Mouse (Mus musculus): ENCODE measurements at regions not wholly inside any gene's neighbourhood (a gene's known extent, or its start where the extent isn't known, plus 50 kb on each side); places are given as distances from the start of the nearest gene placed in this dataset.
A peak's percentile ranks its signal among the peaks of the same experiment; 100 is the strongest.

DNA sequence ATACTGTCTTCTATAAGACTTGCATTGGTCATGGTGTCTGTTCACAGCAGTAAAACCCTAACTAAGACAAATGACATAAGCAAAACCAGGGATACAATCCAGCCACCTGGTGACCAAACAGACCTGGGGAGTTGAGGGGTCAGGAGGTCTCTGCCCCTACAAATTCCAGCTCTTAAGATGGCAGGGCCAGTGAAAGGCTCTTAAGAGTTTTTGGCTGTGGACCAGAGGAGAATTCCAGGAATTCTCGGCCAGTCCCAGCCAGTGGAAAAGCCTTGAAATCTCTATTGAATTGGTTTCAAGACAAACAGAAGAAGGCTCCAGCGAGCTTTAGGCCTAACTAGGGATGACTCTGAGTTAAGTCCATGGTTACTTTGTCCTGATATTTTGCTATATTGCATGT, 119.5 kb upstream of the Fn1 start:
- DNase-seq (ENCODE audit: low read depth in 1 of 2, low spot score in 2 of 2) = no peak

DNA sequence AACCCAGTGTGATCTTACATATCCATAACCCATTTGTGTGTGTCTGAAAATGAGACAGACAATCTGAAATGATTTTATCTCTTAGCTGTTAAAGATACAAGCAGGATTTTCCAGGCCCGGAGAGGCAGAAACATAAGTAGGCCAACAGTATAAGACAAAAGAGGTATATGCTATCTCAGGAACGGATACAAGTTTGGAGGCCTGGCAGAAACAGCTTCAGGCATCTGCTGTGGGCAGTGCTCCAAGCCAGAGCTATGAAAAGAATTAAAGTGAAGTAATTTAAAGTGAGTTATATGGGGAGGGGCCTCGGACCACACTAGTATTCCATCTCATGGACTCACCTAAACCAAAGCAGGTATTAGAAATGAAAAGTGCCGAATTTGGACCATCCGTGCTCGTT, 118.8 kb upstream of the Fn1 start:
- DNase-seq (ENCODE audit: low read depth in 1 of 2, low spot score in 2 of 2) = no peak

DNA sequence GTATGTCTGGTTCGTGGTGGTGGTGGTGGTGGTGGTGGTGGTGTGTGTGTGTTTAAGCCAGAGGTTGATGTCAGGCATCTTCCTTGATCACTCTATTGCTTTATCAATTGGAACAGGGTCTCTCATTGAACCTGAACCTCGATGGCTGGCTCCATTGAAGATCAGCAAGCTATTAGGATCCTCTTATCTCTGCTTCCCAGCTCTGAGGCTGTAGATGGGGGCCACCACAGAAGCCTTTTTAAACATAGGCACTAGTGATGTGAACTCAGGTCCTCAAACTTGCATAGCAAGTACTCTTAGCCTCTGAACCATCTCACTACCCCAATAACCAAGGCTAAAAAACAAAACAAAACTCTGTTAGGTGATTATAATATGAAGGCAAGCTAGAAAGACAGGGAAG, 116.6 kb upstream of the Fn1 start:
- no peak for DNase-seq (ENCODE audit: low read depth in 1 of 2, low spot score in 2 of 2)

DNA sequence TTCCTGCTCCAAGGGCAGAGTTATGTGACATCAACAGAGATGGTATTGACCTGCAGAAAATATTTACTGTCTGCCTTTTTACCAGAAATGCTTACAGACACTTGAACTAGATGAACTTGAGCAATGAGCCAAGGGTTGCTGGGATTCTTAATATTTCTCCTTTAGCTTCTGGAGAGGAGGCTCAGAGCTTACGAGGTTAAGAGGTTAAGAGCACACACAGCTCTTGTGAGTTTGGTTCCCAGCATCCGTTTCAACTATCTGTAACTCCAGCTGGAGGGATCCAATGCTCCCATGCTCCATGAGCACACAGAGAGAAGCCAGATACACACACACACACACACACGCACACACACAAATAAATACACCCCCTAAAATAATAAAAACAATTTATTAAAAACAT, 114.7 kb upstream of the Fn1 start:
- DNase-seq (ENCODE audit: low read depth in 1 of 2, low spot score in 2 of 2) = no peak

DNA sequence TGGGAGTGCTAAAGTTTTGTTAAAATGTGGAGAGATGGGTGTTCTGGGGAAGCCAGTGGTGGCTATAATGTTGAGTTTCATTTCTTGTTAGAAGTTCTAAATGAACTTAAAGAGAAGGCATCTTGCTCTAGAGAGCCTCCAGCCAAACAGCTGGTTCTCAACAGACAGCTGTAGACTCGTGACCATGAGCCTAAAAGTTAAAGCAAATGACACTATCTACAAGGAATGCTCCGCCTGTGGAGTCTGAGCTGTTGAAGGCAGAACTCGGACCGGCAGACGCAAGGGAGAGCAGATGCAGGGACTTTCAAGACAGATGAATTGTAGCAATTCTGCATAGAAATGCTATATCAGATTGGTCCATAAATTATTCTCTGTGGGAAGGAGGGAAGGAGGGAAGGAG, 114.1 kb upstream of the Fn1 start:
- DNase-seq (ENCODE audit: low read depth in 1 of 2, low spot score in 2 of 2) = no peak

DNA sequence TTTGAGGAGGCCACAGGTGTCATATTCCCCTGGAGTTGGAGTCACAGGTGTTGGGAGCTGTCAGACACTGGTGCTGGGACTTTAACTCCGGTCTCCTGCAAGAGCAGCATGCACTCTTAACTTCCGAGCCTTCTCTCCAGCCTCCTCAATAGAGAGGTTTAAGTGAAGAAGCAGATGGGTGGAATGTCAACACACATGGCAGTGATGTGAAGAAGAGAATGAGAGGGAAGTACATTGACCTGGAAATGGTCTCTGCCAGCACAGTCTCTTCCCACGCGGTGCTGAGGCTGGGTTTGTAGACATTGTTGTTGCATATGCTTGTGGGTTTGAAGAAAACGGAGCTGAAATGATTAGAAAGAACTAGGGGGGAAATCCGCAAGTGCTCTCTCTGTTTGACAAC, 112.0 kb upstream of the Fn1 start:
- DNase-seq (ENCODE audit: low read depth in 1 of 2, low spot score in 2 of 2) = no peak

DNA sequence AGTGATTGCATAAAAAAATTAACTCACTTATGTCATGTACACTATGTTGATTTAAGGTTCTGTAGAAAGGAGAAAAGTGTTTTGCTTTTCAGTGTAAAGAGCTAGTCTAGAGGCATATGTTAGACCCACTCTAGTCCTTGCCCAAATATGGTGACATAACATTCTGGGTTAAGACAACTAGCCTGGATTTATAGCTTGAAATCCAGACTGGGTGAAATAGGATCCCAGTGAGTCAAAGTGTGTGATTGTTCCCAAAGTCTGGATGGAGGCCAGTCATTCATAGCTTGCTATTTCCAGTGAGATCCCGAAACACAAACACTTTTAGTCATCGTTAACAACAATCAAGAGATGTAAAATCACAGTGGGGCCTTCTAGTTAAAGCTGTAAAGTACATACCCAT, 110.5 kb upstream of the Fn1 start:
- DNase-seq (ENCODE audit: low read depth in 1 of 2, low spot score in 2 of 2) = no peak

DNA sequence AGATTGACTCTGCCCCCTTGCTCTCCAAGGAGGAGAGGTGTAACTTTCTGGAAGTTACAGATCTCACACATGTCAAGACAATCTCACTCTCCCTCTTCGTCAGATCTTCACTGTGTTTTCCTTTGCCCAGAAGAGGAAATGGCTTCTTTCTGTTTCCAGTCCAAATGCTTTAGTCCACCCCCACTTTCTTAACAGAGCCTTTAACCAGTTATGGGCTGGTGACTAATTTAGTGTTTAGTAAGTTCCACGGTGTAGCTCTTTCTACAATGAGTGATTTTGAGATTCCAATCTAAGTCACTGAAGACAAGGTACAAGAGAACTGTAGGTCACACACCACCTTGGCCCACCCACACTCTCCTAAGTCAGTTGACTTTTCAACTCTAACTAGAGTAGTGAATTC, 107.3 kb upstream of the Fn1 start:
- no peak for DNase-seq (ENCODE audit: low read depth in 1 of 2, low spot score in 2 of 2)

DNA sequence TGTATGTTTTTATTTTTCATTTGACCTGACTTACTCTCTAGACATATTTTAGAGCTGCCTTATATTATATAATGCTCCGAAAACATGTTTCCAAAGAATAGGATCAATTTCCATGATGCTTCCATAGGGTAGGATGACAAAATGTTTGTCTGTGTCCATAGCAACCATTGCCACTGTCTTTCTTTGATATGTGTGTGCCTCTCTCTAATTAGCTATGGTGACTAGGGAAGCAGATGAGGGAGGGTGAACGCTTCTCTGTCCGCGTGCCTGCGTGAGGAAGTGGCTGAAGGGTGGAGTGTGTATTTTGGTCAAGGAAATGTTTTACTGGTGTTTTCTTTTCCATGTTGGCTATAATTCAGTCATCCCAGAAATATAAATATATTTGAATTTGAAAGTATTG, 104.2 kb upstream of the Fn1 start:
- no peak for DNase-seq (ENCODE audit: low read depth in 1 of 2, low spot score in 2 of 2)

DNA sequence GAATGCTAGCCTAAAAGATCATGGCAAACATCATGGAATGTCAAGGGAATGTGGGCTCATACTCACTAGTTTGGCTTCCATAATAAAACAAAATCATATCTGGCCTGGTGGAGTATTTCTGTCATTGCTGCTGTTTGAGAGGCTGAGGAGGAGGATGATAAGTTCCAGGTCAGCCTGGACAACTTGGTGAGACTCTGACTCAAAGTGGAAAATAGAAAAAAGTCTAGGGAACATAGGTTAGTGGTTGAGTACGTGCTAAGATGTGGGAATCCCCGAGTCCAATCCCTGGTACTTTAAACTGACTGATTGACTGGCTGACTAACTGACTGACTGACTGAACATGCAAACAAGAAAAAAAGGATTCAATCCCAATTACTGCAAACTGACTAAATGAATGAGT, 103.2 kb upstream of the Fn1 start:
- no peak for DNase-seq (ENCODE audit: low read depth in 1 of 2, low spot score in 2 of 2)

DNA sequence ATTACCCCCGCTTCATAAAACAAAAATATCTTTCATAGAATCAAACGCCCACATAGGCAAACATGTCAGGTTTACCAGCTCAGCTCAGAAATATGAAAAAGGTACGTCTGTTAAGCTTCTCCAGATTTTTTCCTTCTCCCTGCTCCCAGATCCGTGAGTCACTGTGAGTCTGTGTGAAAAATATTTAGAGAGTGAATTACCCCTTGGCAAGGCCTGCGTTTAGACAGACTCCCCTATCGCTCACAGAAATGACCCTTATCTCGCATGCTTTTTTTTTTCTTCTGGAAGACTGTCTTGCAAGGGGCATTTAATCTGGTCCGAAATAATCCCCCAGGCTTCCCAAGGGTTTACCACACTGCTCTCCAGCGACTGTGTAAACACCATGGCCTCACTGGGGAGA, 102.4 kb upstream of the Fn1 start:
- no peak for DNase-seq (ENCODE audit: low read depth in 1 of 2, low spot score in 2 of 2)

DNA sequence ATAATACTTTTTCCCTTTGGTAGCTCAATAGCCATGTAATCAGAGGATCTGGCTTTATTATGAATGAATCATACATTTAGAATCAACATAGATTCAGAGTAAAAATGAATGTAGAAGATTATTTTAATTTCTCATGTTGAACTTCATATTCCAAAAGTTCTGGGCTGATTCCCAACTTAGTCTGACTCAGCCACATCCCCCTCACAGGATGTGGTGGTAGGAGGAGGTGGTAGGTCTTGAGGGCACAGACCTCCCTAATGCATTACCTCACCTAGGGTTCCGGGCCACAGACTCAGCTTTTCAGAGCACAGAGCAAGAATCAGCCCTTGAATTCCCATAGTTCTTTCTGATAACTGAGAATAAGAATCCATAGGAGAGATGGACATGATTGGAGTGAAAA, 99.4 kb upstream of the Fn1 start:
- DNase-seq (ENCODE audit: low read depth in 1 of 2, low spot score in 2 of 2) = no peak

DNA sequence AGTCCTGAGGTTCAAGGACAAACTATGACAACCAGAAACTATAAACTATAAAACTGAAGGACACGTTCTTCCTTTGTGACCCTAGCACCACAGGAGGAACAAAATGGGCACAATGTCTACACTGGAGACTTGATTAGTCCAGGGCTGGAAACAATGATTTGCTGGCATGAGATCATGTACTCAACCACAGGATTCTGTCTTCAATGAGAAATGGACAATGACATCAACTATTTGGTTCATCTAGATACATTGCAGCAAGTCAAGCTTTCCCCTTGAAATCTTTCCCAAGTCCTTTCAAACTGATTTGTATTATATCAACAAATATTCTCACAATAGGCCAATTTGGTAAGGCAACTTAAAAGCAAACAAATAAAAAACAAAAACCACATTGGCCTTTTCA, 98.6 kb upstream of the Fn1 start:
- no peak for DNase-seq (ENCODE audit: low read depth in 1 of 2, low spot score in 2 of 2)

DNA sequence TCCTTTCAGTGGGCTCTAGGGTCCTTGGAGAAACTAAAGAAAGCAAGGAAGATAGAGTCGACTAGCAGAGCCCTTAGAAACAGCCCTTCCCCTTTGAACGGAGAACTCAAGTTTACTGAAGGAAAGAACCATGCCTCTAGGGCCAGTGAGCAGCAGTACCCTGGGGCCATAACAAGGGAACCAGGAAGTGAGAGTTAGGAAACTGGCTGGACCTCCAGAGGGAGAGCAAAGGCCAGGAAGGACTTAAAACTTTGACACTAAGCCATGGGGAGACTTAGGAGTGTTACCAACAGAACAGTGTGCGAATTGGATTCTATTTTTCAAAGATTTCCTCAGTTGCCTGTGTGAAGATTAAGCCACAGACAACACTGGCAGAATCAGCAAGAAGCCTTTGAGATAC, 82.6 kb upstream of the Fn1 start:
- no peak for DNase-seq (ENCODE audit: low read depth in 1 of 2, low spot score in 2 of 2)

DNA sequence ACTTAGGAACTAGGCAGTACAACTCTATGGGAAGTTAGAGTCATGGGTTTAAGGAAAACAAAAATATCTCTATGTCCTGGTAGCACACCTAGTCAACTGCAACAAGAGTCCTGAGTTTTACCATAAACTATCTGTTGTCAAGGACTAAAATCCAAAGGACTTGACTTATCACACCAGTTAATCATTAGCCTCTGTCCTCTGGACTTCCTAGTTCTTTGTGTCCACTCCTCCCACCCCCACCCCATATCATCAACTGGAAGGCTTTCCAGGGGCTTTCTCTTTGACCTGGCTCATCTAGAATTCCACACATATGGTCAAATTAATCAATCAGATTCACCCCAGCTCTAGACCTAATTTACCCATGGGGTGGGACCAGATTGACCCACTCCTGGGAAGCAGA, 78.6 kb upstream of the Fn1 start:
- no peak for DNase-seq (ENCODE audit: low read depth in 1 of 2, low spot score in 2 of 2)

DNA sequence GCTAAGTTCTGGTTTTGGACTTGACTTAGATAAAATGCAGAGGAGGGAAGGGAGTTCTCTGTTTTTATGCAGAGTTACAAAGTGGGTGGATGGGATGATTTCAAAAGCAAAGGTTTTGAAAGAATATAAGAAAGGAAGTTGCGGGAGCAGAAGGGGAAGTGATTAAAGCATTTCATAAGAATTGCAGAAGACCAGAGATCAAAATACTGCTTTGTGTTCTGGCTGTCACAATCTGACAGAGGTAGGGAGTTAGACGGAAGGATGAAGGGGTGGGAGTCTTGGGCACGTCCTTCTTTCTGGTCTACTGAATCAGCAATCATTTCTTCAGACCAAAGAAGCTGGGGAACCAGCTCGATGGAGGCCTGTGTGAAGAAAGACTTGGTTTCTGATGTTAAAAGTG, 78.0 kb upstream of the Fn1 start:
- DNase-seq (ENCODE audit: low read depth in 1 of 2, low spot score in 2 of 2) = peak in 1 of 2 experiments; percentile 55

DNA sequence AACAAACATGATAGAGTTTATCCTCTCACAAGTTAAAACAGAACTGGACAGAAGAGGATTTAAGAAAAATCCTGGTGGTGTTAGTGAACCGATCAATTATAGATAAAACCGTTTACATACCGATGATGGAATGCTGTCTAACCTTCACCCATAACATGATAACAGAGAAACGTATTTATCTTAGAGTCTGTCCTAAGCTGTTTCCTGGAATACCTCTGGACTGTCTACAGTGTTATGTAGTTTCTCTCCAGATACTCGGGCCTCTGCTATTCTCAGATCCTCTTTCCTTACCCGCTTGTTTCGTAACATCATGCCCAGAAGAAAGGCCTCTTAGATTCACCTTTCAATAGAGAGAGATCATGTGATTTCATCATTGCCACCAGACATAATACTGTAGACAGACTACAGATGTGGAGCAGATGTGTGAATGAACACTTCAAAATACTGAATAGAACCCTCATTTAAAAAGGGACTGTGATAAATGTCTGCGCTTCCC, 75.9 kb upstream of the Fn1 start:
- DNase-seq (ENCODE audit: low read depth in 1 of 2, low spot score in 2 of 2) = no peak

DNA sequence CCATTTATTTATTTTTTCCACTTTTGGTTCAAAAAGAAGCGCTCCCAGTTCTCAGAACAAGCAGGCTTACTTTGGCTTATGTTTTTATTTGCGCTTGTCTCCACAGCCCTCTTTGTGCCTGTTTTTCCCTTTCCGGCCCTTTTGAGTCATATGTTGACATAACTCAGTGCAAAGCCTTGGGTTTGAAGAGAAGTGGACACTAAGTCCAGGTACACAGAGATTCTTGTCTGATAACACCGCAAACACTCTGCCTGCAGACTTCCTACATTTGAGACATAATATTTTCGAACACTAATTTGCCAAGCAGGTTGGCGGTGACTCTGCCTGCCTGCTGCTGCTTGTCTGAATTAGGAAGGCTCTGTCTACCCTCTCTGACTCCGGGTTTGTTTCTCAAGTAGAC, 70.8 kb upstream of the Fn1 start:
- DNase-seq (ENCODE audit: low read depth in 1 of 2, low spot score in 2 of 2) = no peak

DNA sequence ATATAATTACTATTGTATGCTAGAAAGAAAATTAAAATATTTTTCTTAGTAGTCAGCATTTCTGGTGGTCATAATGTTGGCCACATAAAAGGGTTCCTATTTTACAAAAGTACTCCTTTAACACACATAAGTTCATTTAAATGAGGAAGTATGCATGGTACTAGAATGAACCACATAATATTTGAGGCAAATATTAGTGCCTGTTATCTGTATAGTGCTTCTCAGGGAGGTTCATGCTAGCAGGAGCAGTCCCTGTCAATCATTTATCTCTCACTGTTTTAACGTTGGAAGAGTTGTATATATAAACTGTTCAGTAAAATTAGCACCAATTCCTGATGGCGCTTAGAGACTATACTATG, 70.0 kb upstream of the Fn1 start:
- DNase-seq (ENCODE audit: low read depth in 1 of 2, low spot score in 2 of 2) = no peak

DNA sequence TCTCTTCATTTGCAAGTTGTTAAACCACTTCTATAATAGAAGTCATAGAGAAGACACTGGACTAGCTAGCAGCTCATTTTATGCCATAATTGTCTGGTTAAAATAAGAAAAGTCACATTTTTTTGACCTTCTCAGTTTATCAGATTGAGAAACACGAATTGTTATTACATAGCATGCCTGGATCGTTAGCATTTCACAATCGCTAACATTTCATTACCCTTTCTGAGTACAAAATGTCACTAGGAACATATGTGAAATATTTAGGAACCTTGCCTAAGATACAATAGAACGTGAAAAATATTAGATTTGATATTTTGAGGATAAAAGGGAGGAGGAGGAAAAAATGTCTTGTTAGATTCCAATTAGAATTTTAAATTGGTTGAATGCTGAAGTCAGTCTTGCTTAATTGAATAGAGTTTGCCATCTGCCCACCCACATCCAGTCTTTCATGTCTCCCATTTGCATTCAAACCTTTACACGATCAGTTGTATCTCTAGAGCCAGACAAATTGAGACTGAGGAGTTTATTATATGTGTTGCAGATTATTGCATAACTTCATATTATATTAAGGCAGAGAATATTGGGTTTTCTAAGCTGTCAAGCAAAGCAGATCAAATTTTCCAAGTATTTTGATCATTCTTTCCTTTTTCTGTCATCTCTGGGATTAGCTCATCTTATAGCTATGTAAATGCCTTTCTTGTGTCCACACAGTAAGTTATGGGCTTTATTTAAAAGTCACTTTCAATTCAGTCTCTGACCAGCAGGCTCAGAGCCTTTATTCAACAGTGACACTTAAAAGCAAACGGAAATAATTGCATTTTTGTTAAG, 69.4 kb upstream of the Fn1 start:
- no peak for DNase-seq (ENCODE audit: low read depth in 1 of 2, low spot score in 2 of 2)
